Mouse (Mus musculus) kidney, postnatal 14 days (tissue): Measurements from ENCODE around the gene Arhgap15.

ENCODE experiments used
- DNase-seq: peaks from one replicate; pipeline ENCODE4 v3.0.0; 2022; ENCODE audit warnings: mixed read lengths

Gene Arhgap15

GRCm38 (mm10) chr2:43783759-43784735 lies 35.4 kb downstream of the Arhgap15 start:
- DNase-seq = no peak

DNA sequence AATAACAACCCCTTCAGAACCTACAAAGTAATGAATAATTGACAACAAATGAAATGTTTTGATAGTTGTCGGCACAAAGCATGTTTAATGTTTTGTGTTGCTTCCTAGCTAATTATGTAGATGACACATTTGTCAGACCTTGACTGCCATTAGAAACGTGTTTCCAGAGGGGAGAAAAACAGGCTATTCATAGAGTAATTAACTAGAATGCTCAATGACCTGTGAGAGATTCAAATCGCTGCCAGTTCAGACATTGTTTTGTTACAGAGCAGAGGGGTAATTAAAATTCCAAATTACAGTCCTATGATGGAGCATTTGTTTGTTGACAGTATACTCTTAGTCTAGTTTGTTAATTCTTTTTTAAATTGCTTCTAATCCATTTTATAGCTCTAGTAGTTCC lies 37.5 kb downstream of the Arhgap15 start:
- DNase-seq = no peak

GRCm38 (mm10) chr2:43787141-43787540 lies 38.5 kb downstream of the Arhgap15 start:
- peak; percentile 12 for DNase-seq

GRCm38 (mm10) chr2:43788484-43788883 lies 39.9 kb downstream of the Arhgap15 start:
- DNase-seq = no peak

DNA sequence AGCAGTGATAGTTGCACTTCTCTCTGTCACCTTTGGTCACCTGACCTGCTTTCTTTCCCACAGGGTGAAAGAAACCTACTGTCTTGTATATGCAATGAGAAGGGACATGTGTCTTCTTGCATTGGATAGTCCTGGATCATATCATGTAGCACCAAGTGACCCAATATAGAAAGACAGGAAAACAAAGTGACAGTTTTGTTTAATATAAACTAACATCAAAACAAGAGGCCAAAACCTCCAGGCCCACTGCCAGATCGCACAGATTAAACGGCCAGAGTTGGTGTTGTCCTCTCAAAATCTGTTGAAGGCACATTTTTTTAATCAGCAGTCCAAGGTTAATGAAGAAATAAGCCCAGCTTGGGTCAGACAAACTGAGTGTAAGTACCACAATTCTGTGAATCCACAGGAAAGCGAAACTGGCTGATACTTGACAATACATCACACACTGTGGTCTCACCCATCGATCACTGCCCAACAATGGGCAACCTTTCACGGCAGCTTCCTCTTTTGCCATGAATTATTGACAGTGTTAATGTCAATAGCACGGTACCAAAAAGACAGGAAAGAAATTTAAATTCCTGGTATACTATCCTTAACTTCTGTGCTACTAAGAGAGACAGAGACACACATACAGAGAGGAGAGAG lies 41.5 kb downstream of the Arhgap15 start:
- peak; percentile 10 for DNase-seq

DNA sequence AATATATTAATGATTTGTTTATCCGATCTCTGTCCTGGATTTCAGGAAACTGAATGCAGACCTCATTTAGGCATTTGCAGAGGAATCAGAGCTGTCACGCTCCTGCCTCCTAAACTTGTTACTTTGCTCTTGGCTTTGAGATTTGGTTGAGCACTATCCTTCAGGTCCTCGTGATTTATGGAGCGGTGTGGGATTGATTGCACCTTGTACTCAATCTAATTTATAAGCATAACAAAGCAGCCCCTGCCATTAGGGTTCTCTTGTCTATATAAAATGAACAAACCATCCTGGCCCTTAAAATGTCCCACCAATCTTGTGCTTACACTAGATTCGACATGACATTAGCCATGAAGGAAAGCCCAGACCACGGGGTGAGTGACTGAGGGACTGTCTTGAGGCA lies 43.0 kb downstream of the Arhgap15 start:
- no peak for DNase-seq

DNA sequence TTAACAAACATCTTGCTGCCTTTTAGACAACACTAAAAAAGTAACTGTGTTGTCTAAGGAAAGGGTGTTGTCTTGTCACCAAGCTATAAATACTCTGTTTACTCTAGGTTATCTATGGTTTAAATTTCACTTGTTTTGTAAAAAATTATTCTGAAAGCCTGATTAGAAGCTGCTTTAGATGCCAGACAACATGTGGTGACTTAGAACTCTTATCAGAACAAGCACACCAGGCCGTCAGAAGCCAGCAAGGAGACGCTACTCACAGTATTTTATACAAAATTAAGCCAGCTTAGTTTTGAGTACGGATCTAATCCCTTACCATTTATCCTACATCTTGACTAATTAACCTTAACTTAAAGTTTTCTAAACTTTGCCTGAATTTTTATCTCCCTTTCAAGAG lies 44.5 kb downstream of the Arhgap15 start:
- no peak for DNase-seq

- DNase-seq = no peak
These were observed 46.1 kb downstream of the Arhgap15 start for GRCm38 (mm10) chr2:43794700-43795099.

- DNase-seq = no peak
These were observed 47.8 kb downstream of the Arhgap15 start for GRCm38 (mm10) chr2:43796448-43796847.

DNA sequence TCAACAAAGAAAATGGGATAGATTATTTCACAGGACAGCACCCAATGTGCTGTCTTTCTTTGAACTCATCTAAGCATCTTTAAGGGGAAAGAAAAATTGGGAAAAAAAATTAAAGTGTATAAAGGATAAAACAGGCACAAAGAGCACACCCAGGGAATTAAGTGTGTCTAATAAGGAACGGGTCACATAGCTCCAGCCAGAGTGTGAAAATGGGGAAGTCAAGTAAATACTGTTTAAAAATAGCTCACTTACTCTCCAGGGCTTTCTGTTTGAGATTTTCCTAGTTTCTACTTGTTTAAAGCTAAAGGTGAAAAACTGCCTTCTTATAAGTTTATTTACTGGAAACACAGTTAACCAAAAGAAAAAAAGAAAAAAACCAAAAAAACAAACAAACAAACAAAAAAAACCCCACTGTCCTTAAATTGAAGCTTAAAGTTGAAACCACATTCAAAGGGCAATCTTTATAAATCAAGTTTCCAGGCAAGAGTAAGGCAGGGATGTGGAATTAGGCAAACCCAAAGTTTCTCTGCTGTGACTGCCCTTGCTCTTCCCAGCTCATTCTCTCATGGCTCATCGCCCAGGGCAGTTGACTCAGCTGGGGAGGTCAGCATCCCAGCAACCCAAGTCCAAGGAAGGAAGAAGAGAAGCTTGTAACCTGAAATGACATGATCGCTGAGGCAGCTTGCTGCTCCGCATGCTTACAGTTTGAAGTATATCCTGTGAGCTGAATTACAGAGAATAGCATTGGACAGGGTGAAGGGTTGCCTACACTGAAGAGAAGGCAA lies 57.5 kb downstream of the Arhgap15 start:
- peak; percentile 53 for DNase-seq

GRCm38 (mm10) chr2:43815896-43816787 lies 67.5 kb downstream of the Arhgap15 start:
- no peak for DNase-seq

- no peak for DNase-seq
These were observed 68.4 kb downstream of the Arhgap15 start for GRCm38 (mm10) chr2:43816788-43817581.

- no peak for DNase-seq
These were observed 87.3 kb downstream of the Arhgap15 start for GRCm38 (mm10) chr2:43835931-43836330.

DNA sequence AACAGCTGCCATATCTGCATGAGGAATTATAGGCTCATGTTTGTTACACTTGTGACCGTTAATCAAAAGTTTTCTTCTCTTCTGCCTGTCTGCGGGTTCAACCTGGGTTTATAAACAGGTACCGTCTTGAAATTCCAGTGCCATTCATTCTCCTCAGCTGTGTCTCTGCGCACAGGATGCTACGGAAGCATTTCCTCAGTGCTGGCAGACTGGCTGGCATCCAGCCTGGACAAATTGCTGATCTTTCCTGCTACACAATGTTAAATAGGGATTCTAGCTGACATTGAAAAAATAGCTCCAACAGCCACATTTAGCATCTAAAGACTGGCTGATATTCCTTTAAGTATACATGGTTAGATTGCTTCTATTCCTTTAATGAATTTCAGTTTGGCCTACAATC lies 93.0 kb downstream of the Arhgap15 start:
- DNase-seq = peak; percentile 67

GRCm38 (mm10) chr2:43851195-43851594 lies 102.6 kb downstream of the Arhgap15 start:
- peak; percentile 20 for DNase-seq

DNA sequence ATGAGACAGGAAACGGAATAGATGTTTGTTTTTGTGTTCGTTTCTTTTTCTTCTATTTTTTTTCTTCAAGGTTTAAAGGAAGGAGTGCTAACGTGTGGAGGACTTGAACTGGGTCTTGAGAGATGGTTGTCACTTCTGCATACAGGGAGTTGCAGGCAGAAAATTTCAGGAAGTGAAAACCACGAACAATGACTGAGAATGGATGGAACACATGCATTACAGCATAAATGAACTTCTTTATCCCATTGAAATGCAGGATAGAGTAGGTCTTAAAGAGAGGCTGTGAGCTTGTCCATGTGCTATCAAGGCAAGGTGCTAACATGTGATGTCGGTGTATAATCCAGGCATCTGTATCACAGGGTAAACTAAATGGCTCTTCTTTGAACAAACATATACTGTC lies 114.1 kb downstream of the Arhgap15 start:
- no peak for DNase-seq

GRCm38 (mm10) chr2:43902403-43902973 lies 153.9 kb downstream of the Arhgap15 start:
- peak; percentile 81 for DNase-seq

DNA sequence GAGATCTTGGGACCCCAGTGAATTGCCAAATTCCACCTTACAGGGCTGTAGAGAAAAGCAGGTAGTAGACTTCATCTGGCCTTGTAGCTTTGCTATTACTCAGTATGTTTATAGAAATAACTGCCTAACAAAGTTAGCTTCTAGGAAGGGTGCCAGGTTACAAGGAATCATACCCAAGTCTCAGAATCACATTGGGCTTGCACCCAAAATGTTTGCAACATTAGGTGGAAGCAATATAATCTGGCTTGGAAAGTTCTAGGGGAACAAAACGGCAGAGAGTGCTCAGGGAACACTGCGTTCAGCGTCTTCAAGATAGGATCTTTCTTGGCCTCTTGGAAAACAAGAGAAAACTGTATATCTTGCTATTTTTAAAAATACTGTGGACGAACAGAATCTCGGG lies 158.9 kb downstream of the Arhgap15 start:
- DNase-seq = no peak

DNA sequence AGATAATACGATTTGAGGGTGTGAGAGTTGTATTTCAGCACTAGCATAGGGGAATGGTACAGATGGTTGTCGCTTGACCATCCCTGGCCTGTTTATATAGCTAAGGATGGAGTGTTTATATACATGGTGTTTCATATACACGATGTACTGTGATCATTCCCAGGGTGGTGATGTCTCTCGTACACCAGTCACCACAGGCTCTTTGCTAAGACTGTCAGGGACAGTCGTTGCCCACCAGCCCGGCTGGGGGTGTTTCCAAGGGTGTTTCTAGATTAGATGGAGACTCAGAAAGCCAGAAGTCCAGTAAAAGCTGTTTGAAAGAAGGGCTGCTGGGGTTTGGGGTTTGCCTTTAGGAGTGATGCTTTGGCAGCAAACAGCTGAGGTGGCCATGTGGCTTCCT lies 165.5 kb downstream of the Arhgap15 start:
- DNase-seq = no peak

DNA sequence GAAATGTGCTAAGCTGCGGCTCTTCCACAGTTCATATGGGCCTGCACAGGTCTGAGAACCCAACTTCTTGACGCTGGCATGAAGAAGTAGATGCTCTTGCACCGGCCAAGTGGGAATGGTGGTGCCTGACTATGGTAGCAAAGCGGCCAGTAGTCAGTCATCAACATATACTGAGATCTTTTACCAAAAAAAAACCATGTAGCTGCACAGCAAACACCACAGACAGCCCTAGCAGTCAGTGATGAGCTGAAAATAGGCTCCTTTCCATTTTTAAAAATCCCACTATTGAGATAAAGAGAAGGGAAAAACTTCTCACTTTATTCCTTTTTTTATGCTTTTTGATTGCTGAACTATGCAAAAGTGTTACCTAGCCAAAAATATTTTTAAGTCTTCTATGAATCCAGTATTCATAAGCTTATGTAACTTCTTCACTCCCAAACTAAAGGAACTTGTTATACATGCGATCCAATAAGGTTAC lies 175.3 kb downstream of the Arhgap15 start:
- no peak for DNase-seq

DNA sequence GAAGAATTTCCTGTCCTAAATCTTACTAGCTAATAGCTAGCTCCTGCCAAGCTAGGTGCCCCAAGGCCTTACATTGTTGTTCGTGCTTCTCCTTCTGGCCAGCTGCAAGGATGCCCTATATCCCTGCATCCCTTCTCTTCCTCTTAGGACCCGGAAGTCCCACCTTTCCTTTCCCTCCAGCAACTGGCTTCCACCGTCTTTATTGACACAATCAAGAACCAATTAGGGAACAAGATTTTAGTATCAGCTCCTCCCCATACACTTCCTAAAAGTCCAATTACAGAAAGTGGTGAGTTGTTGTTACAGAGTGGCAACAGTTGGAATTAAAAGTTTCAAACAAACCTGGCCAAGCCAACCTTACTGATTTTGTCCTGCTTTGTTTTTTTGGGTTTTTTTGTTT lies 183.1 kb downstream of the Arhgap15 start:
- DNase-seq = no peak
